9 mouse cellular contexts compared by ENCODE assay signal in genomic region chr5:148239067-148239466, GRCm38 (mm10).
A peak's percentile ranks its signal among the peaks of the same experiment; 100 is the strongest.
DNase-seq lines count a peak whose midpoint lies in the region; ATAC-seq and TF ChIP-seq lines count a peak whose summit lies in the region.
"Had no signal": no experiment of that assay in that cellular context is flagged by ENCODE, and none has a peak within 500 bp of the region (broad histone marks: within the 10 kb centered on the region; RNA-seq: fewer than 3 reads in every experiment).

No protein-coding gene starts in this region.

- peak; percentile 94 for TF ChIP-seq CTCF in heart, postnatal 0 days (IDR thresholded peaks at IDR 0.05; ENCODE audit: low read depth)
- peak; percentile 15; the same call in 1 of the 2 replicates for TF ChIP-seq CTCF in bone marrow macrophage, adult 2 months (IDR thresholded peaks at IDR 0.05; ENCODE audit: low read depth, low read length)

- no peak overlapping the region for H3K27ac ChIP-seq in heart, postnatal 0 days (ENCODE audit: low read depth)
- no peak overlapping the region for H3K27ac ChIP-seq in bone marrow macrophage, adult 2 months (ENCODE audit: insufficient read depth, low read depth, low read length)
- H3K27ac ChIP-seq in hindbrain, embryonic 14.5 days, result no peak overlapping the region
- H3K27ac ChIP-seq in neural tube, embryonic 14.5 days (ENCODE audit: low read depth, low read length), result no peak overlapping the region
- H3K27ac ChIP-seq: limb, embryonic 12.5 days had no signal

- no peak overlapping the region for H3K4me2 ChIP-seq in heart, postnatal 0 days (ENCODE audit: low read depth, low read length)
- no peak overlapping the region for H3K4me2 ChIP-seq in hindbrain, embryonic 14.5 days (replicated peaks)
- no peak overlapping the region for H3K4me2 ChIP-seq in neural tube, embryonic 14.5 days (ENCODE audit: low read depth, low read length)
- H3K4me2 ChIP-seq: limb, embryonic 12.5 days had no signal

- TF ChIP-seq POLR2A in bone marrow macrophage, adult 2 months (IDR thresholded peaks at IDR 0.05; ENCODE audit: borderline replicate concordance, low read depth, low read length), result no peak

- H3K27me3 ChIP-seq in heart, postnatal 0 days (ENCODE audit: control insufficient read depth, insufficient read depth, low read length), result no peaks in the 10 kb centered on the region
- H3K27me3 ChIP-seq in hindbrain, embryonic 14.5 days (ENCODE audit: control insufficient read depth, insufficient read depth, low read length), result no peaks in the 10 kb centered on the region
- no peaks in the 10 kb centered on the region for H3K27me3 ChIP-seq in neural tube, embryonic 14.5 days (ENCODE audit: control insufficient read depth, insufficient read depth, low read length)

- no peak overlapping the region for H3K9ac ChIP-seq in heart, postnatal 0 days (replicated peaks; ENCODE audit: low read depth, low read length)
- H3K9ac ChIP-seq in hindbrain, embryonic 14.5 days, result no peak overlapping the region
- no peak overlapping the region for H3K9ac ChIP-seq in neural tube, embryonic 14.5 days (replicated peaks; ENCODE audit: low read depth, low read length)
- H3K9ac ChIP-seq: limb, embryonic 12.5 days had no signal

- no peak overlapping the region for H3K4me3 ChIP-seq in heart, postnatal 0 days (ENCODE audit: low read depth, low read length)
- no peak overlapping the region for H3K4me3 ChIP-seq in bone marrow macrophage, adult 2 months (ENCODE audit: insufficient read depth, low read length)
- H3K4me3 ChIP-seq in hindbrain, embryonic 14.5 days (replicated peaks; ENCODE audit: low read length), result no peak overlapping the region
- no peak overlapping the region for H3K4me3 ChIP-seq in neural tube, embryonic 14.5 days (ENCODE audit: low read depth, low read length)
- H3K4me3 ChIP-seq: limb, embryonic 12.5 days had no signal

- no peaks in the 10 kb centered on the region for H3K36me3 ChIP-seq in heart, postnatal 0 days (replicated peaks; ENCODE audit: control insufficient read depth, insufficient read depth, low read length)
- no peaks in the 10 kb centered on the region for H3K36me3 ChIP-seq in hindbrain, embryonic 14.5 days (replicated peaks; ENCODE audit: control insufficient read depth, insufficient read depth)
- no peaks in the 10 kb centered on the region for H3K36me3 ChIP-seq in neural tube, embryonic 14.5 days (ENCODE audit: control insufficient read depth, insufficient read depth, low read length)
- H3K36me3 ChIP-seq: limb, embryonic 12.5 days had no signal

- no peaks in the 10 kb centered on the region for H3K9me3 ChIP-seq in heart, postnatal 0 days (replicated peaks; ENCODE audit: control insufficient read depth, low read length)
- H3K9me3 ChIP-seq in hindbrain, embryonic 14.5 days (ENCODE audit: control insufficient read depth, low read length), result no peaks in the 10 kb centered on the region
- no peaks in the 10 kb centered on the region for H3K9me3 ChIP-seq in neural tube, embryonic 14.5 days (ENCODE audit: control insufficient read depth, low read length)
- H3K9me3 ChIP-seq: limb, embryonic 12.5 days had no signal

- DNase-seq in heart, postnatal 0 days (ENCODE audit: low spot score), result peak; percentile 58
- no peak for DNase-seq in heart, adult 8-10 months (ENCODE audit: low spot score)
- peak; percentile 39 for DNase-seq in 416B (ENCODE audit: low read depth)
- DNase-seq in hindbrain, embryonic 14.5 days (ENCODE audit: low spot score), result peak; percentile 81
- no peak for DNase-seq in urinary bladder, postnatal 14 days (ENCODE audit: low spot score)
- no peak for DNase-seq in thymus, adult 18-20 months

- ATAC-seq in heart, postnatal 0 days (ENCODE audit: insufficient read depth, low read depth), result no peak; the same call in 1 of the 2 replicates
- peak; percentile 81; the same call in 1 of the 2 replicates for ATAC-seq in hindbrain, embryonic 14.5 days (ENCODE audit: low FRiP score)
- peak; percentile 68 for ATAC-seq in neural tube, embryonic 14.5 days (ENCODE audit: low read depth)

- no peaks in the 10 kb centered on the region for H3K4me1 ChIP-seq in heart, postnatal 0 days (ENCODE audit: control insufficient read depth, insufficient read depth)
- no peaks in the 10 kb centered on the region for H3K4me1 ChIP-seq in bone marrow macrophage, adult 2 months (ENCODE audit: control insufficient read depth, insufficient read depth, low read length)
- no peaks in the 10 kb centered on the region for H3K4me1 ChIP-seq in hindbrain, embryonic 14.5 days (replicated peaks; ENCODE audit: control insufficient read depth, insufficient read depth, low read length)
- H3K4me1 ChIP-seq in neural tube, embryonic 14.5 days (ENCODE audit: control insufficient read depth, insufficient read depth, low read length), result no peaks in the 10 kb centered on the region

- no peak for TF ChIP-seq EP300 in heart, postnatal 0 days (IDR thresholded peaks at IDR 0.05; ENCODE audit: low read depth)

Comparison
In these comparisons a context has a peak if more than half of its experiments do, and no peak if none do; other contexts are left out.
1. DNase-seq: peak in heart, postnatal 0 days (single experiment), 416B (single experiment) and hindbrain, embryonic 14.5 days (single experiment); none in heart, adult 8-10 months (single experiment), urinary bladder, postnatal 14 days (single experiment) and thymus, adult 18-20 months (0 of 2).